Mouse (Mus musculus) limb, embryonic 11.5 days (tissue): Measurements from ENCODE around the gene Pld1. TPM values are rescaled to one million over a fixed set of nuclear protein-coding genes. Genes with fewer than 3 reads are reported as not detected.

Experiments used
- ATAC-seq: fragments of 200-750 bp; cut with Nextera tagmentation; 2 replicates; pipeline ENCODE4 v1.8.0; 2017; ENCODE audit warnings: low read depth; ENCODE audit not compliant: insufficient number of reproducible peaks, low FRiP score, low TSS enrichment
- DNase-seq: peaks from one replicate; pipeline ENCODE4 v3.0.0-alpha.2; 2015; ENCODE audit warnings: low spot score
- H3K27ac ChIP-seq: fragments of 300-500 bp; sonication (generic); replicated peaks from 2 replicates; pipeline ENCODE4 v1.5.1; 2014; ENCODE audit warnings: low read depth, mild to moderate bottlenecking, low read length
- H3K27me3 ChIP-seq: fragments of 300-500 bp; sonication (generic); 2 replicates; pipeline ENCODE4 v1.6.1; 2014; ENCODE audit warnings: mild to moderate bottlenecking, low read length, mixed read lengths; ENCODE audit not compliant: control insufficient read depth, insufficient read depth
- H3K36me3 ChIP-seq: fragments of 300-500 bp; sonication (generic); 2 replicates; pipeline ENCODE4 v1.6.1; 2014; ENCODE audit warnings: mild to moderate bottlenecking, low read length, moderate library complexity, mixed read lengths; ENCODE audit not compliant: control insufficient read depth, insufficient read depth
- H3K4me1 ChIP-seq: fragments of 300-500 bp; sonication (generic); 2 replicates; pipeline ENCODE4 v1.6.1; 2014; ENCODE audit warnings: low read length, mixed read lengths; ENCODE audit not compliant: control insufficient read depth, insufficient read depth
- H3K4me2 ChIP-seq: fragments of 300-500 bp; sonication (generic); 2 replicates; pipeline ENCODE4 v1.6.1; 2014; ENCODE audit warnings: low read depth, mild to moderate bottlenecking, moderate library complexity; ENCODE audit not compliant: severe bottlenecking
- H3K4me3 ChIP-seq: fragments of 300-500 bp; sonication (generic); 2 replicates; pipeline ENCODE4 v1.5.1; 2014; ENCODE audit warnings: low read depth, low read length
- H3K9ac ChIP-seq: fragments of 300-500 bp; sonication (generic); 2 replicates; pipeline ENCODE4 v1.6.1; 2014; ENCODE audit warnings: mild to moderate bottlenecking, low read length
- H3K9me3 ChIP-seq: fragments of 300-500 bp; sonication (generic); 2 replicates; pipeline ENCODE4 v1.6.1; 2016; ENCODE audit warnings: low read length; ENCODE audit not compliant: control insufficient read depth
- WGBS: fragments of 180-500 bp; shearing (Covaris S2); extraction: QIAGEN DNeasy Blood & Tissue Kit; methylation state at CpG from one replicate; pipeline ENCODE4 v1.1.7; 2014; 5-methylcytosine and 5-hydroxymethylcytosine counted together
- polyA plus RNA-seq: library from polyadenylated mRNA; unstranded; fragments of >200 nt; fragmentation: Nextera tagmentation; extraction: Ambion mirVana; gene quantifications from 2 replicates; pipeline ENCODE4 v1.2.1, GENCODE M21; 2014

Gene Pld1
- polyA plus RNA-seq, 1 experiment from 2014 or later, result 1.7 TPM

DNA sequence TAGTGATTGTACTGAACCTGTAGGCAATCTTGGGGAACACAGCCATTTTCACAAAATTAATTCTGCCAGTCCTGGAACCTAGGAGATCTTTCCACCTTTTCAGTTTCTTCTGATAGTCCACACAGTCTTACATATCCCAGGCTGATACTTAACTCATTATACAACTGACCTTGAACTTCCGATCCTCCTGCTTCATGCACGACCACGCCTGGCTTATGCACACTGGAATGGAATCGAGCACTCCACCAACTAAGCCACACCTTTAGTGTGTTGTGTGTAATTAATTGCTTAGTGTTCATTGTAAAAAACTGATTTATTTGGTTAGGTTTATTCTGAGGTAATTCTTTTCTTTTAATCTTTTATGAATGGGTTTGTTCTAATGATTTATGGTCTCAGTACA lies 122.2 kb downstream of the Pld1 start:
- no peaks in the 10 kb centered on the region for H3K27me3 ChIP-seq
- no peak overlapping the region for H3K4me3 ChIP-seq
- DNase-seq (no peak), ATAC-seq (no peak)
- H3K27ac ChIP-seq, result no peak overlapping the region
- H3K36me3 ChIP-seq, result no peaks in the 10 kb centered on the region
- WGBS, result 77% methylated on average over 4 of the region's 4 CpGs
- H3K9ac ChIP-seq, result no peak overlapping the region
- H3K4me1 ChIP-seq, result no peaks in the 10 kb centered on the region
- H3K9me3 ChIP-seq, result peaks cover 3% of the 10 kb centered on the region; the same call in 1 of the 2 replicates
- H3K4me2 ChIP-seq, result no peak overlapping the region

DNA sequence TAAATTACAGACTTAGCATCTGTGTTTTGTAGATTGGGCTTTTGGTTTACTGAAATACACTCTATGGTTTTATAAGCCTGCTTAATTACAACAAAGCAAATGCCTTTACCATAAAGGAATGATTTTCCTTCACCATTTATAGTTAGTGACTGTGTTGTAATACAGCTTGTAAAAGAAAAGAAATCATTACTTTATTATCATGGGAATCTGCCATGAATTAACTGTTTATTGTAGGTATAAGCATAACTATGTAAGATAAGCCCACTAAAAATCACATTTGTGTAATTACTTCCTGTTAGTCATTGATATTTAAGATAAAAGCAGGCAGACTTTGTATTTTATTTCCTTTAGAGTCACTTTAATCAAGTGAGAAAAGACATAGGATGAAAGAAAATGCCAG lies 122.7 kb downstream of the Pld1 start:
- ATAC-seq, result no peak
- H3K4me2 ChIP-seq, result no peak overlapping the region

DNA sequence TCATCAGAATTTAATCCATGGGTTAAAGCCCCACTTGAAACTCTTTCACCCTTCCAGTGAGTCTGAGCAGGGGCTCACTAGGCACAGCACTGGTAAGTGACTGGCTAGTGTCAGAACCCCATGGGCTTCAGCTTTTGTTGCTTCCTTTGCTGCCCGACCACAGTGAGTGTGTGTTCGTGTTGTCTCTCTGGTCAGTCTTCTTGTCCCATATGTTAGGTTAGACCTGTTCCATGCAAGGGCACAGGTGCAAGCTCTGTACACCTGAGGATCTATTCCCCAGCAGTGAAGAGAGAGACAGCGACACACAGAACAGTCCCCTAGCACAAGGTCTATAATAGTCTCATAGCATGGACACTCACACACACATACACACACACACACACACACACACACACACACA lies 140.7 kb downstream of the Pld1 start:
- WGBS, result 86% methylated on average over 3 of the region's 3 CpGs
- Histone ChIP-seq H3K36me3 (no peaks in the 10 kb centered on the region), H3K4me2 (no peak overlapping the region), H3K4me1 (0 out of 2 replicates have a peak, but pooled peaks cover under 1% of the 10 kb centered on the region), H3K27ac (no peak overlapping the region), H3K27me3 (no peaks in the 10 kb centered on the region), H3K9me3 (no peaks in the 10 kb centered on the region), H3K9ac (no peak overlapping the region), H3K4me3 (no peak overlapping the region)
- ATAC-seq (no peak), DNase-seq (no peak)

More for the DNA sequence above, 122.7 kb downstream of the Pld1 start:
- no peaks in the 10 kb centered on the region for H3K36me3 ChIP-seq
- H3K9me3 ChIP-seq, result peaks cover 3% of the 10 kb centered on the region; the same call in 1 of the 2 replicates
- H3K4me1 ChIP-seq, result no peaks in the 10 kb centered on the region
- H3K27me3 ChIP-seq, result no peaks in the 10 kb centered on the region
- H3K4me3 ChIP-seq, result no peak overlapping the region
- no peak overlapping the region for H3K27ac ChIP-seq
- H3K9ac ChIP-seq, result no peak overlapping the region
- DNase-seq, result no peak

DNA sequence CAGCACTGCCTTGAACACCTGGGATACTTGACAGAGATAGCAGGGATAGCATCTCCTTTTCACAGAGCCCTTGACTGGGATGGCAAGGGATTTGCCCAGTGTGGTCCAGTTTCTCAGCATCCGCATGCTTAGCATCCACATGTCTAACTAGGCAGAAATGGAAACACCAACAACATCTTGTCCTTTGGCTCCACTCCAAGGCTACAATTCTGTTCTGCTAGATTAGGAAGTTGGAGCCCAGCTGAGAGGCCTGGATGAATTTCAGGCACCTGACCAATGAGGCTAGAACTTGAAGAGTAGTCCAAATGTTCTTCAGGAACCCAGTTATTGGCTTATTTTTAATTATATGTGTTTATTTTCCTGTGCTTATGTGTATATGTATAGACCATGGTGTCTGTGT lies 141.6 kb downstream of the Pld1 start:
- Histone ChIP-seq H3K27me3 (no peaks in the 10 kb centered on the region), H3K4me1 (0 out of 2 replicates have a peak, but pooled peaks cover 2% of the 10 kb centered on the region), H3K9ac (no peak overlapping the region), H3K4me2 (no peak overlapping the region), H3K9me3 (no peaks in the 10 kb centered on the region), H3K27ac (no peak overlapping the region), H3K36me3 (no peaks in the 10 kb centered on the region), H3K4me3 (no peak overlapping the region)
- DNase-seq, result no peak
- 100% methylated on average over 1 of the region's 1 CpGs for WGBS
- ATAC-seq, result no peak

DNA sequence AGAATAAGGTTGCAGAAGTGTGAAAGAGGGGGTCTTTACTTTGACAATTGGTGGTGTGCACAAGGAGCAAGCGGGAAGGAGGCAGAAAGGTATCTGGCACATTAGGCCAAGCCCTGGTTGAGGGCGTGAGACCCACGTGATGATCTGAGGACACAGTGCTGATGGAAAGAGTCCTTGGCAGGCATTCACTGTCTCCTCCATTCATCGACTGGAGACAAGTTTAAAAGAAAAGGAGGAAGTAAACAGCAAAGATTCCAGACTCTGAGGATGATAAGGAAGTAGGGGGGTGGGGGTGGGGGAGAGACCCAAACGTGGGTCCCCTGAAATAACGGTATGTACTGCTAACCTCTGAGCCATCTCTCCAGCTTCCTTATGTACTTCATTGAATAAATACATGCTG lies 142.5 kb downstream of the Pld1 start:
- WGBS, result 83% methylated on average over 6 of the region's 6 CpGs
- no peak overlapping the region for H3K27ac ChIP-seq
- H3K36me3 ChIP-seq, result no peaks in the 10 kb centered on the region
- no peak for ATAC-seq
- no peak overlapping the region for H3K9ac ChIP-seq
- H3K27me3 ChIP-seq, result no peaks in the 10 kb centered on the region
- 0 out of 2 replicates have a peak, but pooled peaks cover 2% of the 10 kb centered on the region for H3K4me1 ChIP-seq
- H3K9me3 ChIP-seq, result no peaks in the 10 kb centered on the region
- H3K4me3 ChIP-seq, result no peak overlapping the region
- H3K4me2 ChIP-seq, result no peak overlapping the region
- DNase-seq, result no peak

DNA sequence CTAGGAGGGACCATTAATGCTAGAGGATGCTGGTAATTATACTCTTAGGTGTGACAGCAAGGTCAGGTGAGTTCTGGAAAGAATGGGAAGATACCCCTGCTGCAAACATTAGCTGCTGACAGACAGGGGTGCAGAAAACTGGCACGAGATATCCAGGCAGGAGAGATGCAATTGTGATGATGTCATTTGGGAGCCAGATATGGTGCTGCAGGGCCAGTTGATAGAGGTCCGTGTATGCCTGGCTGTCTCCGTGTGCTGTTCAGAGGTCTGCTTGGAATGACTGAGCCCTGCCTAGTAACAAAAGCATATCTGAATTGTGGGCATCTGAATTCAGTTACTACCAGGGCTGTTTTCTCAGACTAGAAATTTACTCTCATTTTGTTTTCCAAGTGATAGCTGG lies 144.7 kb downstream of the Pld1 start:
- no peak for ATAC-seq
- Histone ChIP-seq H3K27me3 (no peaks in the 10 kb centered on the region), H3K4me1 (0 out of 2 replicates have a peak, but pooled peaks cover 2% of the 10 kb centered on the region), H3K9me3 (no peaks in the 10 kb centered on the region), H3K4me3 (no peak overlapping the region), H3K4me2 (no peak overlapping the region), H3K27ac (no peak overlapping the region), H3K9ac (no peak overlapping the region), H3K36me3 (no peaks in the 10 kb centered on the region)
- WGBS, result 92% methylated on average over 3 of the region's 3 CpGs
- DNase-seq, result no peak

DNA sequence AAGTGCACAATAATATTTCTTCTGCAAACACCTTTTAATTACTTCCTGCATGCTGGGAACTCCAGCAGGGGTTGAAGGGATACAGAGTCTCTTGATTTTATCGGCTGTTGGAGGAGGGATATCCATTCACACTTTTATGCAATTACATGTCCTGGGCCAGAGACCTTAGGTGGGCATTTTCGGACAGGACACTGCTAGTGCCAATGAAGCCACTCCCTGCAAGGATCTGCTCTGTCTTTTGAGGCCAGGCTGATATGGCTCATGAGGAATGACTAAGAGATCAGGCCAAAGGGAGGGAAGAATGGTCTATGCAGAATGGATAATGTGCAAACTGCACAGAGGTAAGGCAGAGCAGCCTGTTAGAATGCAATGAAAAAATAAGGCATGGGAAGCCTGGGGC lies 145.8 kb downstream of the Pld1 start:
- Histone ChIP-seq H3K27me3 (no peaks in the 10 kb centered on the region), H3K9me3 (no peaks in the 10 kb centered on the region), H3K4me3 (no peak overlapping the region), H3K36me3 (no peaks in the 10 kb centered on the region), H3K4me1 (0 out of 2 replicates have a peak, but pooled peaks cover 5% of the 10 kb centered on the region), H3K9ac (no peak overlapping the region), H3K4me2 (no peak overlapping the region), H3K27ac (no peak overlapping the region)
- ATAC-seq, result no peak
- 34% methylated on average over 2 of the region's 2 CpGs for WGBS
- DNase-seq, result no peak

DNA sequence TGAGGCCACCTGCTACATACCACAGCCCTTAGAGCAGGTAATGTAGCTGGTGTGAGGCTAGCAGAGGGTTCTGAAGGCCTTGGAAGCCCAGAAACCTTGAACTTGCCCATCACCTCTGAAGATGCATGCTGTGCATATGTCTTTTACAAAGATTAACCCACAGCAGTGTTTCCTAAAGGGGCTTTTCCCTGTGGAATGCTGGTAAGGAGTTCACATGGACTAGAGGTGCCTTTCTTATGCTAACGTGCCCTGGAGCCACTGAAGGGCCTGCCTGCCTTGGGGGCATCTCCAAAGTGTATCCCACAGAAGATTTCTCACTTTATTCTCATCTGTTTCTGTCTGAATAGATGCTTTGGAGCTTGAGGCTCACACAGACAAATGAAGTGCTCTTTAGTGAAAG lies 152.8 kb downstream of the Pld1 start:
- no peak for DNase-seq
- H3K36me3 ChIP-seq, result no peaks in the 10 kb centered on the region
- 0 out of 2 replicates have a peak, but pooled peaks cover 2% of the 10 kb centered on the region for H3K4me1 ChIP-seq
- 71% methylated on average over 1 of the region's 1 CpGs for WGBS
- H3K9me3 ChIP-seq, result no peaks in the 10 kb centered on the region
- H3K9ac ChIP-seq, result no peak overlapping the region
- H3K27ac ChIP-seq, result no peak overlapping the region
- no peaks in the 10 kb centered on the region for H3K27me3 ChIP-seq
- no peak overlapping the region for H3K4me3 ChIP-seq
- no peak overlapping the region for H3K4me2 ChIP-seq
- ATAC-seq, result no peak

DNA sequence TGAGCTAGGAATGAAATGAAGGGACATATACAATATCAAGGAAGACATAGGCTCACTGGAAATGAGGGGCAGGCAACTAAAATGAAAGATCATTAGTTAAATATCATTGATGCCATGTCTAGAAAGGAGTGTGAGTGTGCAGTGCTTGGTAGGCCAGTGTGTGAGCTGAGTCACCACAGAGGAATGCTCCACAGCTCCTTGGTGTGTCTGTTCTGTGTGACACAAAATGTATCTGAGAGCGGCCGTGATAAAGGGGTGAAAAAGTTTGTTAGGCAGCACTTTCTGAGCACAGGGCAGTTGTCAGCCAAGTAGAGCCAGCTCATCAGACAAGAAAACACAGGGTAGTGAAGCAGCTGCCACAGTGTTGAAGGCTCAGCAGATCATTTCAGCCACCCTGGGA lies 153.2 kb downstream of the Pld1 start:
- H3K36me3 ChIP-seq, result no peaks in the 10 kb centered on the region
- no peaks in the 10 kb centered on the region for H3K9me3 ChIP-seq
- H3K27me3 ChIP-seq, result no peaks in the 10 kb centered on the region
- H3K4me3 ChIP-seq, result no peak overlapping the region
- no peak overlapping the region for H3K9ac ChIP-seq
- H3K4me2 ChIP-seq, result no peak overlapping the region
- WGBS, result 93% methylated on average over 2 of the region's 2 CpGs
- no peak overlapping the region for H3K27ac ChIP-seq
- 0 out of 2 replicates have a peak, but pooled peaks cover 2% of the 10 kb centered on the region for H3K4me1 ChIP-seq
- ATAC-seq, result no peak
- no peak for DNase-seq
